Mouse (Mus musculus) adrenal gland, adult (tissue): Measurements from ENCODE around the gene Pnp2.

ENCODE experiments used
- DNase-seq, 2 experiments: peaks; one replicate each; pipeline ENCODE4 v3.0.0; 2022 to 2023; ENCODE audit warnings: low spot score in 1 of 2; ENCODE audit not compliant: inconsistent age in 2 of 2

Pnp2 gene

DNA sequence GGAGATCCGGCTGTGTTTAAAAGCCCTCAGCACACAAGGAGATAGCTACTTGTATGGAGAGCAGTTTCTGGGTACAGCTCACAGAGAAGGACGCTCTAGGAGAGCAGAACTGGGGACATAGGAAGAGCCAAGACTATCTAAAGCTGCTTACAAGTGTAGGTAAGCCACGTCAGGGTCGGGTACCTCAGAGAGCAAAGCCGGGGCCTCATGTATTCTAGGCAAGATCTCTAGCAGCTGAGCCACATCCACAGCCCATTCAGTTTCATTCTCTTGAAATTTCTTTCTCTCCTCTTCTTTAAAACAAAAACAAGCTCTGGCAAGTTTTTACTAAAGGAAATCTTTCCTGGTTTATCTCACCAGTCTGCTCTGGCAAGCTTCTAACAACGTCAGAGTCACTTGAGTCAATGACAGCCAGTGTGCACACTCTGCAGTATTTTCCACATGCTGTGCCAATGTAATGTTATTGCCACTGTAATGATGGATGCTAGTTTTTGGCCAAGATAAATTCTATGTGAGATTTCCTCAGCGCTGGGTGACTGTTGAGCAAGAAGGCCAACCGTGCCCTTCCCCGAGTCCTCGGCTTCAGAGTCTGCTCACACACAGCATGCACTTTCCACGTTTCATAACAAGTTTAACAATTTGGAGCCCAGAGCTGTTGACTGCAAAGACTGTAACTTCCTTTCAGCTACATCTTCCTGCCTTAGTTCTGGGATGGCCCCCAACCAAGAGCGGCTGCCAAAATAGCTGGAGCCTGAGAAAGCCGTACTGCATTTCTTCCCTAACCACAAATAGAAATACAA, 52.3 kb downstream of the Pnp2 start:
- DNase-seq = peak; percentile 41 to 90

DNA sequence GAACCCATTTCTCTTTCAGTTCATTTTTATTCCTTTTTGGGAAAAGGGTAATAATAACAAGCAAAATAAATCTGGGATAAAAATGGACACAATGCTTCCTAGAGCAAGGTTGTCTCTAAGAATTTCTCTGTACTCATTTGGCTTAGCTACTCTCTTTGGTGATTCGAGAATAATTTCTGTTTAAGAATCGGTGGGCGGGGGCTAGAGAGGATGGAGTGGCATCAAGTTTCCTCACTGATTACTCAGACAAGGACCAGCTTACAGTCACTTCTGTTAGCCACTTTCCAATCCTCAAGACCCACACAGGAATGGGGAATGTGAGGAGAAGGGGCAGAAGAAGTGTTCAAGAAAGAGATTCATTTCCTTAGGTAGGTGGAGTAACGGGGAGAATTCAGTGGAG, 53.0 kb downstream of the Pnp2 start:
- DNase-seq = no peak

DNA sequence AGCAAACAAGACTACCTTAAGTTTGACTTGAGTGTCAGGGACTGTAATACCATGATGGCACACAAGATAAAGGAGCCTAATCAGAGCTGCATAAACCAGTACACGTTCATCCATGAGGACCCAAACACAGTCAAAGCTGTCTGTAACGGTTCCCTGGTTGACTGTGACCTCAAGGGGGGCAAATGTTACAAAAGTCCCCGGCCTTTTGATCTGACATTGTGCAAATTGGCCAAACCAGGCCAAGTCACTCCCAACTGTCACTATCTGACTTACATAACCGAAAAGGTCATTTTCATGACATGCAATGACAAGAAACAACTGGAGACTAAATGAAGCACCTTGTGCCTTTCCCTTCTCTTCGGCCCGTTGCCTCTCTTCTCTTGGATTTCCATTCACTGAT, 53.8 kb downstream of the Pnp2 start:
- peak in 1 of 2 experiments; percentile 68 for DNase-seq
